Mouse (Mus musculus): ENCODE results near the gene C1s2.
A peak's percentile ranks its signal among the peaks of the same experiment; 100 is the strongest.
"Not testable (repeated sequence)": the region's sequence is repeated elsewhere in the genome, so short reads cannot be mapped to it uniquely, and the experiment has no call there.

Gene C1s2

GRCm38 (mm10) chr6:124635985-124636384 lies at the start of gene C1s2:
Gene C1s2 (minus strand): TSS chr6:124636085.
- not testable (repeated sequence) for DNase-seq (ENCODE audit: low spot score)

- no peak for DNase-seq (ENCODE audit: low spot score)
These were observed 47.9 kb upstream of the C1s2 start for GRCm38 (mm10) chr6:124683591-124684417.

GRCm38 (mm10) chr6:124682291-124682690 lies 46.4 kb upstream of the C1s2 start:
- DNase-seq (ENCODE audit: low spot score): not testable (repeated sequence)

GRCm38 (mm10) chr6:124679486-124679885 lies 43.6 kb upstream of the C1s2 start:
- no peak for DNase-seq (ENCODE audit: low spot score)

GRCm38 (mm10) chr6:124678769-124679168 lies 42.9 kb upstream of the C1s2 start:
- DNase-seq (ENCODE audit: low spot score): no peak

GRCm38 (mm10) chr6:124676171-124676570 lies 40.3 kb upstream of the C1s2 start:
- no peak for DNase-seq (ENCODE audit: low spot score)

- DNase-seq (ENCODE audit: low spot score): no peak
These were observed 38.7 kb upstream of the C1s2 start for GRCm38 (mm10) chr6:124674591-124674990.

- DNase-seq (ENCODE audit: low spot score): no peak
These were observed 37.7 kb upstream of the C1s2 start for GRCm38 (mm10) chr6:124673619-124674018.

GRCm38 (mm10) chr6:124672100-124672499 lies 36.2 kb upstream of the C1s2 start:
- DNase-seq (ENCODE audit: low spot score): no peak

GRCm38 (mm10) chr6:124670281-124670900 lies 34.5 kb upstream of the C1s2 start:
- DNase-seq (ENCODE audit: low spot score): no peak

- no peak for DNase-seq (ENCODE audit: low spot score)
These were observed 33.5 kb upstream of the C1s2 start for GRCm38 (mm10) chr6:124669234-124669859.

- DNase-seq (ENCODE audit: low spot score): no peak
These were observed 29.1 kb upstream of the C1s2 start for GRCm38 (mm10) chr6:124665011-124665410.

GRCm38 (mm10) chr6:124664256-124664655 lies 28.4 kb upstream of the C1s2 start:
- DNase-seq (ENCODE audit: low spot score): no peak

GRCm38 (mm10) chr6:124663424-124663795 lies 27.5 kb upstream of the C1s2 start:
- DNase-seq (ENCODE audit: low spot score): no peak

- DNase-seq (ENCODE audit: low spot score): peak; percentile 99
These were observed 26.9 kb upstream of the C1s2 start, which contains the start of gene Lpcat3 for GRCm38 (mm10) chr6:124662477-124663423. Gene Lpcat3 (plus strand): TSS chr6:124663027.

- no peak for DNase-seq (ENCODE audit: low spot score)
These were observed 26.1 kb upstream of the C1s2 start for GRCm38 (mm10) chr6:124661995-124662394.

GRCm38 (mm10) chr6:124661156-124661806 lies 25.4 kb upstream of the C1s2 start:
- DNase-seq (ENCODE audit: low spot score): no peak

- no peak for DNase-seq (ENCODE audit: low spot score)
These were observed 22.2 kb upstream of the C1s2 start for GRCm38 (mm10) chr6:124658067-124658466.

GRCm38 (mm10) chr6:124655893-124656292 lies 20.0 kb upstream of the C1s2 start:
- no peak for DNase-seq (ENCODE audit: low spot score)

- DNase-seq (ENCODE audit: low spot score): no peak
These were observed 10.5 kb upstream of the C1s2 start for GRCm38 (mm10) chr6:124646394-124646793.

- peak; percentile 58 for DNase-seq (ENCODE audit: low spot score)
These were observed 5.1 kb upstream of the C1s2 start for GRCm38 (mm10) chr6:124640997-124641396.

Data from layer of hippocampus, adult 11-12 months (tissue).